Mouse (Mus musculus) embryo, embryonic 10.5 days (tissue): ENCODE measurements around the gene Pigk.
"Not testable (repeated sequence)": the region's sequence is repeated elsewhere in the genome, so short reads cannot be mapped to it uniquely, and the experiment has no call there.

Experiments
- DNase-seq: peaks from one replicate; pipeline ENCODE4 v3.0.0-alpha.2; 2015; ENCODE audit warnings: low spot score

Gene Pigk

GRCm38 (mm10) chr3:152770056-152770455 lies 56.2 kb downstream of the Pigk start:
- DNase-seq = no peak

DNA sequence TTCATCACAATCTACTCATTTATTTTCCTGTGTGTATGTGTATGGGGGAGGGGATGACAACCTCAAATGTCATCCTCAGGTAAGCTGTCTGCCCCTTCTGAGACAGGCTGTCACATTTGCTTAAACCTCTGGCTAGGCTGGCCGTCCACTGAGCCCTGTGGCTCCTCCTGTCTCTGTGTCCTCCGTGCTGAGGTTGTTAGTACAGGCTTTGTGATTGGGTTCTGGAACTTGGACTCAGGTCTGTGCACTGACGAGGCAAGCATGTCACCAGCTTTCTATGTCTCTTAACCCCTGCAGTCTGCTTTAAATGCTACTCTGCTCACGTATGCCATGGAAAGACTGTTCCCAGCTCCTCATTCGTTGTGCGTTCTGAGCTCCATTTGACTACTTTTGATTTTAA lies 62.5 kb downstream of the Pigk start:
- DNase-seq = no peak

DNA sequence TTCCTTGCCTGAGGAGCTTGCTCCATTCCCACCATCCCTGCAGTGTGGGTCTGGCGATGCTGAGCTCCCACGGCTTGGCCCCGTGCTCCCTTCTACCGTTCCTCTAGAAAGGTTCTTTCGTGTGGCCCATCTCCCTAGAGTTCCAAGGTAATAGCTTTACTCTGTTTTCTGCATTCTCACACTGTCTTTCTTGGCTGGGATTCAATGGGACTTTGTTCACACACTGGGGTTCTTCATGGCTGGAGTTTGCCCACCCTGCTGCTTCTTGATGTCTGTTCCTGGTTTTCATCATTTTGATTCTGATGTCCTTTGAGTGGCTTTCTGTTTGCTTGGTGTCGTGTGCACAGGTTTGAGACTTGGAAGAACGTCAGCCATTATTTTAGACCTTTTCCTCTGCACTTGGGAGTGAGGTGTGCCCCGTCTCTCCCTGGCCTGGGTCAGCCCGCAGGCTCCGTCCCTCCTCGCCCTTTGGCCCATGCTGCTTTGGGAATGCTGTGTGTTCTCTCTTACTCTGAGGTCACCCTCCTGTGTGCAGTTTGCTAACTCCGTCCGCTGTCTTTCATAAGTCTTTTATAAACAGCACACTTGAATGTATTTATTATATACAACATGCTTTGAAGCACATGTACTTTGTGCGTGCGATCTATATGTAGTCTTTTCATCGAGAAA lies 63.1 kb downstream of the Pigk start:
- DNase-seq = no peak

DNA sequence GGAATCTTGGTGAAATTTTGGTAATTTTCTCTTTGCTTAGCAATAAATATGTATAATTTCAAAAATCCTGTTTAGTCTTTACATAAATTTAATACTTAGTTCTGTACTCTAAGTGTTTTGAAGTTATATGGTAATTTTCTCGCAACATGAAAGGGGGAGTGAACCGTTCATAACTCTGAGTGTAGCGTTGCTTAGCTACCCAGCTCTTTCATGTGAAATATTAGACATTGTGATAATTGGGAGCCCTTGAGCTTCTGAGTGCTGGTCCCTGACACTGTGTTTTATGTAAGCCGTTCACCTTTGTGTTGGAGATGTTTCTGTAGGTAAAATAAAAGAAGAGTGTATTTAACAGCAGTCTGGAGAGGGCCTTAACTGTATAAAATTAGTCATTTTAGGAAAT lies 65.9 kb downstream of the Pigk start:
- DNase-seq = no peak

GRCm38 (mm10) chr3:152783792-152784191 lies 69.9 kb downstream of the Pigk start:
- peak; percentile 88 for DNase-seq

- not testable (repeated sequence) for DNase-seq
Observed at GRCm38 (mm10) chr3:152784353-152784752, 70.5 kb downstream of the Pigk start.

DNA sequence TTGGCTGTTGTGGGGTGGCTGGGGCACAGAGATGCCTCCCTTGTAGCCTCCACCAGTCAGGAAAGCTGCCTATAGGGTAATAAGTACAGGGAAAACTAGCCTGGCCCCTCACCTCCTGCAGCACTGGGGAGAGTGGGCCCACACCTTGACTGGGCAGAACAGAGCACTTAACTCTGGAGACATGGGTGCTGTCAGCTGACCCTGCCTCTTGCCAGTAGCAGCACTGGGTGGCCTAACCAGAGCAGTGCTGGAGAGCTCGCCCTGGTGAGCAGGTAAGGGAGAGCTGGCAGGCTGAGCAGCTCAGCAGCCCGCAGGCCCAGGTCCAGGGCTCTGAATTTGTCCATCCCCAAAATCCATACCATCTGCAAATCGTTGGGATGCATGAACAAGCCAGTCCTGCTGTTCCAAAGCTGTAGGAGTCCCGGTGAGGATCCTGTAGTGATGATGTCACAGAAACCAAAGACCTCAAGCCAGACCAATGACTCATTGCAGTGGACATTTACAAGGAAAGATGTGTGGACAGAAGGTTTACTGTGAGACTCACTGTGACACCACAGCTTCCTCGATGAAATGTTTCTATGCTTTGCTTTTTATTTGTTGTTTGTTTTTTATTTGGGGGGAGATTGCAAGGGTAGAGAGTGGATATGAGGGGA lies 74.5 kb downstream of the Pigk start:
- not testable (repeated sequence) for DNase-seq

DNA sequence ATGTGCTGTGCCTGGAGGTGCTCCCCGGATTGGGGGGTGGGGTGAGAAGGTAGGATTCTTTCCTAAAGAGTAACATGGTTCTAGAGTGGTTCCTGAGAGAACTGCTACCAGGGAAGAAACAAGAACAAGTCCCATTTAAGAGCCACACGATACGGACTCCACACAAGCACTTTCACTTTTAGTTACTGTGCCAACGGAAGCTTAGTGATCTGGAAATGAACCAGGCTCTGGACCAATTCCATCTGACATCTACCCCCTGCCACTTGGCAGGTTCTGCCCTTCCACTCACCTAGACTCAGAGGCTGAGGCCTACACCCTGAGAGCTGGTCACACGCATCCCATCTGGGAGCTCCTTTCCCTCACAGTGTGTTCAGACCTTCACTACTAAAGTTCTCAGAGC lies 78.7 kb downstream of the Pigk start:
- no peak for DNase-seq

- no peak for DNase-seq
Observed at GRCm38 (mm10) chr3:152793006-152793405, 79.1 kb downstream of the Pigk start.

DNA sequence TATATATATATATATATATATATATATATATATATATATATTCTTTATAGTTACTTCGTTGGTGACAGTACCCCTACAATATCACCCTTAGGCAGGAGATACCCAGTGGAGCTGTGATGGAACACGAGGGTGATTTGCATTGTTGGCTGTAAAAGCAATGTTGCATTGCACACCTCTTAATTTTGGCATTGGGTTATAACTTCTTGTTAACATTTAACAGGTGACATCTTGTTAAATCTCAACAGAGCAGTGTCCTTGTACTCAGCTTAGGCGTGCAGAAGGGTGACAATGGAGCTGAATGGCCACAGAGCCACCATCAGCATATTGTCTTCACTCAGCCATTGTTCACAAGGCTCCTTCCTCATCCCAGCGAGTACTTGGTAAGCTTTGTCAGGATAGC lies 82.3 kb downstream of the Pigk start:
- no peak for DNase-seq

GRCm38 (mm10) chr3:152797354-152797753 lies 83.5 kb downstream of the Pigk start:
- peak; percentile 39 for DNase-seq

GRCm38 (mm10) chr3:152799738-152800431 lies 86.0 kb downstream of the Pigk start:
- peak; percentile 53 for DNase-seq

DNA sequence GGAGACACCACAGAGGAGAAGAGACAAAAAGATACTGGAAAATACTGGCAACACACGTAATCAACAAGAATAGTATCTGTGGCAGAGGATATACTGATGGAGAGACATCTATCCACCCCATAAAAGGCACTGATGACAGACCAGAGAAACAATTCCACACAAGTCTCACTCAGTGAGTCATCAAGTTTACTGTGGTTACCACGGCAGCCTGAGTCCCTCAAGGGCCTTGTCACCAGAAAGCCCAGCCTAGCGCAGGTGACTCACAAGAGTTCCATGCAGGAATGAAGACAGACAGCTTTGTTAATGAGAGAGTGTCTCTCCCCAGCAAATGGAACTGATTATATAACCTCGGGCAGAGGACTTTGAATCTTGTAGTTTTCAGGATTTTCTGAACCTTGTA lies 100.0 kb downstream of the Pigk start:
- DNase-seq = no peak

DNA sequence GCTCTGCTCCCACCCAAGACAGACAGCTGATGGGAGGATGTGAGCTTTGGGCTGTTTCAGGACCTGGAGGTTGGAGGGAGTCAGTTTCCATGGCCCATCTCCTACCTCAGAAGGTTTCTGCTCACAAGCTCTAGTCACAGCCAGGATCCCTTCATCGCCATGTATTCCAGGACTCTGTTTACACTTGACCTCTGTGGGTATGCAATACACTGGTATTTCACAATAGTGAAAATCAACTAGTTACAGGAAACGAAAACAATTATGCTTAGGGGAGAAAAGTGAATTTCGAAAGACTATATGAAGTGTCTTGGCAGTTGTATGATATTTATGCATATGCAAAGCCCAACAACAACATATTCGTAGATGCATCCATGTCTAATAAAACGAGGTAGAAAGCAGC lies 101.2 kb downstream of the Pigk start:
- DNase-seq = no peak

GRCm38 (mm10) chr3:152820406-152820805 lies 106.5 kb downstream of the Pigk start:
- DNase-seq = no peak

DNA sequence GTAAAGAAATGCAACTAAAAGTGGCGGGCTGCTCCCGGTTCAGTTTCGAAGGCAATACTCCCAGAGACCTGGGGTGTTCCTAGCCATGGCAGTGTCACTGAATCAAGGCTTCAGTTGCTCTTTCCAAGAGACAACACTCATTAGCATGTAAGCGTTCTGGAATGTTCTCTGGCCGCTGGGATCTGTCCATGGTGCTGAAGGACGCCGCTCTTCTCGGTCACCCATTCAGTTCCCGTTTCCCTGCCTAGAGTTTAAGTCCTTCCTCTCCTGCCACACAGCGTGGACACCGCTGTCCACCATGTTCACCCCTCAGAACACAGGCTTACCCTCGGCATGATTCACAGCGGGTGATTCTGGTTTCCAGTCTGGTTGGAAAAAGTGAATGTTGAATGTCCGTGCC lies 107.3 kb downstream of the Pigk start:
- peak; percentile 76 for DNase-seq

GRCm38 (mm10) chr3:152831377-152831776 lies 117.5 kb downstream of the Pigk start:
- no peak for DNase-seq

GRCm38 (mm10) chr3:152831974-152832373 lies 118.1 kb downstream of the Pigk start:
- DNase-seq = no peak

GRCm38 (mm10) chr3:152832436-152832835 lies 118.5 kb downstream of the Pigk start:
- no peak for DNase-seq

- no peak for DNase-seq
Observed at GRCm38 (mm10) chr3:152837407-152837806, 123.5 kb downstream of the Pigk start.

DNA sequence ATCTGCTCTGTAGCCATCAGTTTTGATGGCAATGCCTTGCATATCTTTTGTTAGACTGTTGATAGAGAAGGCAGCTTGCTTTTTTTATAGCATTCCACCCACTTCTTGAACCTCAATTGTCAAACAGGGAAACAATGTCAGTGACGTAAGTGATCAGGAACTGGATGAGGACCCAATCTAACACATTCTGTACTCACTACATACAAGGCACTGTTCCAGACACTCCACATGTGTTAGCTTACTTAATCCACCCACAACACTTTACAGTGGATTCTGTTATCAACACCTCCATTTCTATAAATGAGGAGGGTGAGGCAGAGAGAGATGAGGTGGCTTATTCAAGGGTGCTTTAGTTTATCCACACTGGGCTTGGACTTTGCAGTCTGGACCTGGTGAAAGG lies 124.0 kb downstream of the Pigk start:
- no peak for DNase-seq

- no peak for DNase-seq
Observed at GRCm38 (mm10) chr3:152841264-152841663, 127.4 kb downstream of the Pigk start.

- no peak for DNase-seq
Observed at GRCm38 (mm10) chr3:152842648-152843047, 128.7 kb downstream of the Pigk start.
